Mouse (Mus musculus): ENCODE measurements around the gene Gne. TPM values are rescaled to one million over a fixed set of nuclear protein-coding genes. Genes with fewer than 3 reads are reported as not detected.

The Gne gene
- polyA plus RNA-seq, 1 experiment = 49.2 TPM

DNA sequence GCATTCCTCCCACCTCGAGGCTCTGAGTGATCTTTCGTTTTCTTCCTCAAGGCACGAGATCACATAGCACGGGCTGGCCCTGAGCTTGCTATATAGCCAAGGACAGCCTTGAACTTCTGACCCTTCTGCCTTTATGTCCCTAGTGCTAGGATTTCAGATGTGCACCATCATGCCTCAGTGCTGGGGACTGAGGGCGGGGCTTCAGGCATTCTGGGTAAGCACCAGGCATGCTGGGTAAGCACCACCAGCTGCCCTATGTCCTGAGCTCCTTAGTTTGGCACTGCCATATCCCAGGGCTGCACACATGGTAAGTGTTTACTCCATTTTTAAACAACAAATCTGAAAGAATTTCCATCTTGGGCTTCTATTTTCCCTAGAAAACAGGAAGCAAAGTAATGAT, 34.2 kb downstream of the Gne start:
- TF ChIP-seq GATA1 (IDR thresholded peaks at IDR 0.05; ENCODE audit: low read length) = no peak

GRCm38 (mm10) chr4:44046066-44046465, 37.9 kb downstream of the Gne start:
- no peak for TF ChIP-seq GATA1 (IDR thresholded peaks at IDR 0.05; ENCODE audit: low read length)

DNA sequence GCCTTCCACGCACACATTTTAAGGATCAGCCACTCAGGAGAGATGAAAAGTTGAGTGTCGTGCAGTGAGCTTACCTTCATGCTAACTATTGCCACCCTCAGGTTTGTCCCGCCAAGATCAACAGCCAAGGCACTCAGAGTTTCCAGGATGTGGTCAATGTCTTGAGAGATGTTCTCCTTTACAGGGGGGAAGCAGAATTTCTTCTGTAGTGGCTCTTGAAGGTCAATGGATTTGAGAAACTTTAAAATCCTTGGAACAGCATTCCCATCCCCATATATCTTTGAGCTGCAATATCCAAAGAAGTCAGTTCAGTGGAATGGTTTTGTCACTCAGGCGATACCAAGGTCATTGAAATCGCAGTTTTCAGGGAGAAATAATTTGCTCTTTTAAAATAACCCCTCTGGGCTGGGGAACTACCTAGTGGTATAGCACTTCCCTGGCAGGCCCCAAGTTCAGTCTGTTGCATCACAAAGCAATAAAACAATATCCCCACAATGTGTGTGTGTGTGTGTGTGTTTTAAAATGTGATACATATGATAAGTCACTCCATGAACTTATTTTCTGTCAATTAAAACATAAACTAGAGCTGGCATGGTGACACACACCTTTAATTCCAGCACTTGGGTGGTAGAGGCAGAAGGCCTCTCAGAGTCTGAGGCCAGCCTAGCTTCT, 39.2 kb downstream of the Gne start:
- TF ChIP-seq GATA1 (IDR thresholded peaks at IDR 0.05; ENCODE audit: low read length) = no peak

GRCm38 (mm10) chr4:44042429-44042828, 41.5 kb downstream of the Gne start:
- no peak for TF ChIP-seq GATA1 (IDR thresholded peaks at IDR 0.05; ENCODE audit: low read length)

DNA sequence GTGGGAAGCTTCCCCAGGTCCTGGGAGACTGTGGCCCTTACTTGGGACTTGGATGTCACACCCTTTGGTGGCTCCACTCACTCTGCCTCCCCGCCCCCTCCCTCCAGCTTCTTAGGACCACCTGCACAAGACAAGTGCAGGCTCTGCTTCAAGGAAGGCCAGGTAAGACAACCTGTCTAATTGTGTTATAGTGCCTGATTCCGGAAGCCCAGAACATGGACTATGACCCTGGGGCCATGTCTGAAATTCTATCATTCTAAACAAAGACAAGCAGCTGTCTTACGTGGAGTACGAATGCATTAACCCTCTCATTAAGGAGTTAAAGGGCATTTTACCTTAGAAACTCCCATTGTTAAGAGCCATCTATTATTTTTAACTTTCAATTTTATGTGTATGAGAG, 43.2 kb downstream of the Gne start:
- TF ChIP-seq GATA1 (IDR thresholded peaks at IDR 0.05; ENCODE audit: low read length) = no peak

DNA sequence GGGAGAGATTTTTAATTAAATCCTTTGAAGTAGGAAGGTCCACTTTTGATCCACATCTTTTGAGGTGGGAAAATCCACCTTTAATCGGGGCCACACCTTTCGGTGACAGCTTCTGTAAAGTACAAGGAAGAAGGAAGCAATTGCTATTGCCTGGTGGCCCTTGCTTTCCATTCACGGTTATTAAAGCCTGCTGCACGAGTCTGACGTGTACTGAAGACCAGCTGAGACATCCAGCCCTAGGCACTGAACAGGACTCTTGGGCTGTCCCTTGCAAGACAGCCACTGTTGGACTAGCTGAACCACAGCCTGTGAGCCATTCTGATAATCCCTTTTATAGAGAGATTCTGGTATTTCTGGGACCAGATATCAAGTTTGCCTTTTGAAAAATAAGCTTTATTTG, 47.5 kb downstream of the Gne start:
- no peak for TF ChIP-seq GATA1 (IDR thresholded peaks at IDR 0.05; ENCODE audit: low read length)

DNA sequence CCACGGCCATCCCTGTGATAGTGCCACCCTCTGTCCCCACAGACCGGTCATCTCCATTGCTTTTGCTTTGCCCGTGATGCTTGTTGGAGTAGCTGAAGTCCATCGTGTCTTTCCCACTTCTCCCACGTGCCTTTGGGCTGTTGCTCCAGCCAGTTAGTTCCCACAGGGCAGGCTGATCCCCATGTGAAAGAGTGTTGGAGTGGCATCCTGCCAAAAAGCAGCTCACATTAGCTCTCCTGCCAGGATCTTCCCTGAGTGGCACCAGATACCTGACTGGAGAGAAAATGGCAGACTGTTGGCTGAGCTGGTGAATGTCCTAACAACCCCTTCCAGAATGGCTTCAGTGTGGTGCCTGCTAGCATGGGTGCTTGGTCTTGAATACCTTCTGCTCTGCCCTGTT, 52.5 kb downstream of the Gne start:
- no peak for TF ChIP-seq GATA1 (IDR thresholded peaks at IDR 0.05; ENCODE audit: low read length)

- no peak for TF ChIP-seq GATA1 (IDR thresholded peaks at IDR 0.05; ENCODE audit: low read length)
Observed at GRCm38 (mm10) chr4:44029661-44030066, 54.3 kb downstream of the Gne start.

- TF ChIP-seq GATA1 (IDR thresholded peaks at IDR 0.05; ENCODE audit: low read length) = no peak
Observed at GRCm38 (mm10) chr4:44028303-44029135, 55.5 kb downstream of the Gne start.

DNA sequence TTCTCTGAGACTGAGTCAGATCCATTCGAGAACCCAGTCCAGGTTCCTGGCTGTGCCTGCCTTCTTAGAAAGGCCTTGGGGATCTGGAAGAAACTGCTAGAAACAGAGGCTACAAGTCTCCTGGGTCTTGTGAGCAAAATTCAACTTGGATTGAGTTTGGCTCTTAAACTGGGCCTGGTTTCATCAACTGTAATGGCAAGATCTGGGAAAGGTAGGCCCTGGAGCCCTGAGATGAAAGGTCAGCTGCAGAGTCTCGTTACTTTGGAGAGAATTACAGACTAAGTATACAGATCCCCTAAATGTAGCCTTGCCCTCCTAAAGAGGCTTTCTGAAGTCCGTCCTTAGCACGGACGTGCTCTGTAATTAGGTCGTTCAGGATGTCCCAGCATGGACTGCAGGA, 58.4 kb downstream of the Gne start:
- TF ChIP-seq GATA1 (IDR thresholded peaks at IDR 0.05; ENCODE audit: low read length) = no peak

GRCm38 (mm10) chr4:44024241-44024640, 59.7 kb downstream of the Gne start:
- no peak for TF ChIP-seq GATA1 (IDR thresholded peaks at IDR 0.05; ENCODE audit: low read length)

GRCm38 (mm10) chr4:44023681-44024080, 60.3 kb downstream of the Gne start:
- no peak for TF ChIP-seq GATA1 (IDR thresholded peaks at IDR 0.05; ENCODE audit: low read length)

- TF ChIP-seq GATA1 (IDR thresholded peaks at IDR 0.05; ENCODE audit: low read length) = no peak
Observed at GRCm38 (mm10) chr4:44022766-44023165, 61.2 kb downstream of the Gne start.

DNA sequence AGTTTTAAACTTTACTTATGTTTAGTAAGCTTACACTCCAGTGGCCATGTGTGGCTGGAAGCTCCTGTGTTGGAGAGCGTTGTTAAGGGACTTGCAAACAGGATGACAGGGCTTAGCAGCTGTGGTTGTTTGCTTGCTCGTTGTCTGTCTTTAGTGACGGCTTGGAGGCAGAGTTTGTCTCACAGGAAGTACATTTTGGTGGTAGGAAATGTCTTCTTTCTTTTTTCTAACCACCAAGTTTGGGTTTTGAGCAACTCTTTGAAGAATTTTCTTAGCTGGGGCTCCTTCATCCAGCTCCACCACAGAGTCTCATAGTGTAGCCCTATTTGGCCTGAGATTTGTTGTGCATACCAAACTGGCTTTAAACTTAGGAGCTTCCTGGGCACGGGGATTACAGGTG, 61.7 kb downstream of the Gne start:
- no peak for TF ChIP-seq GATA1 (IDR thresholded peaks at IDR 0.05; ENCODE audit: low read length)

DNA sequence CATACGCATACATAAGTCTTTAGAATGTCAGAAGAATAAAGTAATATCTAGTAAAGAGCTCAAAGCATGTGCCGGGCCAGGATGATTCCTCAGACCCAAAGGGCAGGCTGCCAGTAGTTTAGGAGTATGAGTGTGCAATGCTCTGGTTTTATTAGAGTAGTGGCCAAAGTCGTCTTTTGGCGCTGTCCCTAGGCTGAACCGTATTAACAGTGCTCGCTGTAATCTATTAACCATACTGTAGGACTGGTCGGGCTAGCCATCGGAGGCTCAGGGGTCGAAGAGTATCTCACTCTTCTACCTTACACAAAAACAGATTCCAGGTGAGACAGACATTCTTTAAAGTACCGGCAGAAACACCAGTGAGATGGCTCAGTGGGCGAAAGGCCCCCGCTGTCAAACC, 67.2 kb downstream of the Gne start:
- no peak for TF ChIP-seq GATA1 (IDR thresholded peaks at IDR 0.05; ENCODE audit: low read length)

GRCm38 (mm10) chr4:44016071-44016470, 67.9 kb downstream of the Gne start:
- no peak for TF ChIP-seq GATA1 (IDR thresholded peaks at IDR 0.05; ENCODE audit: low read length)
